9 mouse cellular contexts compared by ENCODE assay signal in the genomic region with DNA sequence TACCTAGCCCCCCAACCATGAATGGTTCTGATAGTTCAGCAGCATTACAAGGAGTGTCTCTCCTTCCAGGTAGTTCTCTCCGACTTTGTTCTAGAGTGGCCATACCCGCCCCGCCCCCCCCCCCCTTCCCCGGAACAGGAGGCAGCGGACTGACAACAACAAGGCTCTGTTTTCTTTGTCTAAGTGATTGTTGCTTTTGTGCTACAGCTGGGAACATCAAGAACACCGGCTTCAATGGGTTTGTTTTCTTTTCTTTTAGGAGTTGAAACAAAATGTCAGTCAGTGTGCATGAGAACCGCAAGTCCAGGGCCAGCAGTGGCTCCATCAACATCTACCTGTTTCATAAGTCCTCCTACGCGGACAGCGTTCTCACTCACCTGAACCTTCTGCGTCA. TPM values are rescaled to one million over a fixed set of nuclear protein-coding genes. Genes with fewer than 3 reads are reported as not detected.
DNase-seq lines count a peak whose midpoint lies in the region; ATAC-seq and TF ChIP-seq lines count a peak whose summit lies in the region.
"Had no signal": no experiment of that assay in that cellular context is flagged by ENCODE, and none has a peak within 500 bp of the region (broad histone marks: within the 10 kb centered on the region; RNA-seq: fewer than 3 reads in every experiment).

No protein-coding gene starts in this region.

- H3K4me1 ChIP-seq in lung, embryonic 14.5 days (ENCODE audit: insufficient read depth), result peaks cover 36% of the 10 kb centered on the region
- H3K4me1 ChIP-seq in forebrain, embryonic 11.5 days (replicated peaks; ENCODE audit: control insufficient read depth, insufficient read depth, low read length), result peaks cover 39% of the 10 kb centered on the region
- H3K4me1 ChIP-seq in intestine, embryonic 15.5 days (replicated peaks), result peaks cover 47% of the 10 kb centered on the region
- H3K4me1 ChIP-seq in stomach, embryonic 15.5 days, result peaks cover 50% of the 10 kb centered on the region

- ATAC-seq in lung, embryonic 14.5 days (ENCODE audit: insufficient read depth), result no peak
- ATAC-seq in forebrain, embryonic 11.5 days (replicated peaks; ENCODE audit: low FRiP score), result no peak
- no peak for ATAC-seq in intestine, embryonic 15.5 days
- no peak for ATAC-seq in stomach, embryonic 15.5 days (ENCODE audit: insufficient read depth, low FRiP score, low read depth)
- ATAC-seq: Patski had no signal

- no peaks in the 10 kb centered on the region for H3K9me3 ChIP-seq in lung, embryonic 14.5 days (ENCODE audit: low read depth, low read length)
- H3K9me3 ChIP-seq in forebrain, embryonic 11.5 days (ENCODE audit: control insufficient read depth, low read length), result no peaks in the 10 kb centered on the region
- H3K9me3 ChIP-seq in intestine, embryonic 15.5 days, result no peaks in the 10 kb centered on the region
- H3K9me3 ChIP-seq in stomach, embryonic 15.5 days, result no peaks in the 10 kb centered on the region

- no peak overlapping the region; the same call in 1 of the 2 replicates for H3K9ac ChIP-seq in lung, embryonic 14.5 days
- peak overlapping the region; percentile 98; the same call in 1 of the 2 replicates for H3K9ac ChIP-seq in forebrain, embryonic 11.5 days (ENCODE audit: low read length)
- no peak overlapping the region for H3K9ac ChIP-seq in intestine, embryonic 15.5 days
- no peak overlapping the region for H3K9ac ChIP-seq in stomach, embryonic 15.5 days

- peak overlapping the region; percentile 96 for H3K4me2 ChIP-seq in lung, embryonic 14.5 days
- H3K4me2 ChIP-seq in forebrain, embryonic 11.5 days (ENCODE audit: low read depth, low read length, severe bottlenecking), result peak overlapping the region; percentile 80
- H3K4me2 ChIP-seq in intestine, embryonic 15.5 days (replicated peaks), result peak overlapping the region; percentile 92
- H3K4me2 ChIP-seq in stomach, embryonic 15.5 days, result peak overlapping the region; percentile 83

- WGBS in lung, embryonic 14.5 days, result 59% methylated on average over 11 of the region's 11 CpGs
- WGBS in forebrain, embryonic 11.5 days, result 49% methylated on average over 11 of the region's 11 CpGs
- 75% methylated on average over 11 of the region's 11 CpGs for WGBS in intestine, embryonic 15.5 days
- 77% methylated on average over 11 of the region's 11 CpGs for WGBS in stomach, embryonic 15.5 days

- peak overlapping the region; percentile 85 for H3K4me3 ChIP-seq in lung, embryonic 14.5 days (ENCODE audit: low read depth, low read length)
- H3K4me3 ChIP-seq in forebrain, embryonic 11.5 days (ENCODE audit: low read depth, low read length), result peak overlapping the region; percentile 98
- no peak overlapping the region for H3K4me3 ChIP-seq in intestine, embryonic 15.5 days (replicated peaks)
- H3K4me3 ChIP-seq in stomach, embryonic 15.5 days (replicated peaks), result no peak overlapping the region

- TF ChIP-seq CTCF in lung, embryonic 14.5 days (IDR thresholded peaks at IDR 0.05; ENCODE audit: low read depth), result no peak

- no peak overlapping the region; the same call in 1 of the 2 replicates for H3K27ac ChIP-seq in lung, embryonic 14.5 days (ENCODE audit: low read depth)
- H3K27ac ChIP-seq in forebrain, embryonic 11.5 days (ENCODE audit: low read depth, low read length), result no peak overlapping the region
- H3K27ac ChIP-seq in intestine, embryonic 15.5 days, result no peak overlapping the region
- no peak overlapping the region for H3K27ac ChIP-seq in stomach, embryonic 15.5 days

- no peaks in the 10 kb centered on the region for H3K27me3 ChIP-seq in lung, embryonic 14.5 days (ENCODE audit: insufficient read depth, low read length)
- H3K27me3 ChIP-seq in forebrain, embryonic 11.5 days (ENCODE audit: control insufficient read depth, insufficient read depth, low read length), result no peaks in the 10 kb centered on the region
- no peaks in the 10 kb centered on the region for H3K27me3 ChIP-seq in intestine, embryonic 15.5 days (replicated peaks)
- no peaks in the 10 kb centered on the region for H3K27me3 ChIP-seq in stomach, embryonic 15.5 days (replicated peaks)
- H3K27me3 ChIP-seq: Patski had no signal

- DNase-seq in lung, embryonic 14.5 days, result no peak
- no peak for DNase-seq in lung, postnatal 14 days
- peak; percentile 54 for DNase-seq in forebrain, embryonic 11.5 days (ENCODE audit: low spot score)
- DNase-seq in left cerebral cortex, adult 11 months (ENCODE audit: low spot score), result no peak
- no peak for DNase-seq in liver
- DNase-seq: kidney, postnatal 36 days had no signal

- peaks cover 53% of the 10 kb centered on the region for H3K36me3 ChIP-seq in lung, embryonic 14.5 days (ENCODE audit: insufficient read depth)
- H3K36me3 ChIP-seq in forebrain, embryonic 11.5 days (ENCODE audit: control insufficient read depth, insufficient read depth, low read length), result peaks cover 17% of the 10 kb centered on the region
- H3K36me3 ChIP-seq in intestine, embryonic 15.5 days, result peaks cover 27% of the 10 kb centered on the region; the same call in 1 of the 2 replicates
- H3K36me3 ChIP-seq in stomach, embryonic 15.5 days, result peaks cover 25% of the 10 kb centered on the region

RNA-seq across cellular contexts. Expression of gene Enc1, which starts 3.8 kb away (rescaled TPM):
- polyA plus RNA-seq in lung, embryonic 14.5 days (2014; fragmentation: Nextera tagmentation; extraction: Ambion mirVana), result 14.0 and 14.1 TPM in 2 replicates
- polyA plus RNA-seq in forebrain, embryonic 11.5 days (2014; fragmentation: Nextera tagmentation; extraction: Ambion mirVana), result 17.9 and 20.8 TPM in 2 replicates
- 6.0 and 6.1 TPM in 2 replicates for polyA plus RNA-seq in intestine, embryonic 15.5 days (2015; fragmentation: Nextera tagmentation; extraction: Ambion mirVana)
- 7.2 and 7.9 TPM in 2 replicates for polyA plus RNA-seq in stomach, embryonic 15.5 days (2015; fragmentation: Nextera tagmentation; extraction: Ambion mirVana)

RNA-seq across cellular contexts. Expression of gene Hexb, which starts 46.6 kb away (rescaled TPM):
- 22.9 and 26.4 TPM in 2 replicates for polyA plus RNA-seq in lung, embryonic 14.5 days (2014; fragmentation: Nextera tagmentation; extraction: Ambion mirVana)
- 20.3 and 22.2 TPM in 2 replicates for polyA plus RNA-seq in forebrain, embryonic 11.5 days (2014; fragmentation: Nextera tagmentation; extraction: Ambion mirVana)
- polyA plus RNA-seq in intestine, embryonic 15.5 days (2015; fragmentation: Nextera tagmentation; extraction: Ambion mirVana), result 93.1 and 94.7 TPM in 2 replicates
- polyA plus RNA-seq in stomach, embryonic 15.5 days (2015; fragmentation: Nextera tagmentation; extraction: Ambion mirVana), result 42.7 and 44.6 TPM in 2 replicates

Comparison
In these comparisons a context has a peak if more than half of its experiments do, and no peak if none do; other contexts are left out.
1. H3K4me3 ChIP-seq: peak in lung, embryonic 14.5 days (single experiment) and forebrain, embryonic 11.5 days (single experiment); none in intestine, embryonic 15.5 days (single experiment) and stomach, embryonic 15.5 days (single experiment).
2. Peak in every context shown above with its lines, with median percentiles within 50 percentile points of each other: H3K4me2 ChIP-seq.